Comparison of ENCODE assay signal across 9 mouse cellular contexts in genomic region chr4:154213586-154213985, GRCm38 (mm10). TPM values are rescaled to one million over a fixed set of nuclear protein-coding genes. Genes with fewer than 3 reads are reported as not detected.
DNase-seq lines count a peak whose midpoint lies in the region; ATAC-seq lines count a peak whose summit lies in the region.
"Had no signal": no experiment of that assay in that cellular context is flagged by ENCODE, and none has a peak within 500 bp of the region (broad histone marks: within the 10 kb centered on the region; RNA-seq: fewer than 3 reads in every experiment).

No protein-coding gene starts in this region.

- H3K27me3 ChIP-seq in intestine, embryonic 16.5 days (replicated peaks; ENCODE audit: control insufficient read depth, insufficient read depth, low read length): no peaks in the 10 kb centered on the region
- H3K27me3 ChIP-seq: midbrain, embryonic 12.5 days had no signal

- WGBS in intestine, embryonic 16.5 days: 50% methylated on average over 7 of the region's 7 CpGs

- no peak overlapping the region for H3K27ac ChIP-seq in intestine, embryonic 16.5 days (ENCODE audit: low read length)
- H3K27ac ChIP-seq: midbrain, embryonic 12.5 days had no signal

- H3K4me1 ChIP-seq in intestine, embryonic 16.5 days (ENCODE audit: control insufficient read depth, insufficient read depth, low read length): peaks cover 12% of the 10 kb centered on the region; the same call in 1 of the 2 replicates

- no peak overlapping the region for H3K4me3 ChIP-seq in intestine, embryonic 16.5 days (ENCODE audit: low read length)
- H3K4me3 ChIP-seq: midbrain, embryonic 12.5 days had no signal

- H3K9me3 ChIP-seq in intestine, embryonic 16.5 days (ENCODE audit: control insufficient read depth, low read length): no peaks in the 10 kb centered on the region
- H3K9me3 ChIP-seq: midbrain, embryonic 12.5 days had no signal

- H3K36me3 ChIP-seq in intestine, embryonic 16.5 days (ENCODE audit: control insufficient read depth, insufficient read depth, low read length): no peaks in the 10 kb centered on the region
- H3K36me3 ChIP-seq: G1E; midbrain, embryonic 12.5 days had no signal

- H3K4me2 ChIP-seq in intestine, embryonic 16.5 days (ENCODE audit: low read depth, low read length): no peak overlapping the region
- H3K4me2 ChIP-seq: midbrain, embryonic 12.5 days had no signal

- DNase-seq in ovary, adult 18-20 months (ENCODE audit: low spot score): peak; percentile 43
- no peak for DNase-seq in ovary, postnatal 10 days (ENCODE audit: low spot score)
- peak; percentile 78 to 79 for DNase-seq in heart, adult 18-20 months
- DNase-seq in testis, postnatal 10 days (ENCODE audit: low spot score): peak; percentile 77
- DNase-seq in embryo, embryonic 11 days: no peak

- ATAC-seq in intestine, embryonic 16.5 days: peak; percentile 65
- no peak for ATAC-seq in cerebellum, adult (ENCODE audit: insufficient number of reproducible peaks, low FRiP score, low TSS enrichment)

- H3K9ac ChIP-seq in intestine, embryonic 16.5 days (ENCODE audit: low read depth, low read length): no peak overlapping the region
- H3K9ac ChIP-seq: midbrain, embryonic 12.5 days had no signal

RNA-seq across cellular contexts. Expression of gene Megf6, which starts 43.1 kb away (rescaled TPM):
- total RNA-seq in heart, adult 18-20 months (2021): 1 to 10 TPM; 3.7 to 4.6 TPM
- polyA plus RNA-seq in intestine, embryonic 16.5 days (2015; fragmentation: Nextera tagmentation; extraction: Ambion mirVana): 10.3 and 12.0 TPM in 2 replicates

RNA-seq across cellular contexts. Expression of gene Tprgl, which starts 53.1 kb away (rescaled TPM):
- total RNA-seq in heart, adult 18-20 months (2021): 100 to 1,000 TPM; 120 to 127 TPM
- 87.9 and 93.9 TPM in 2 replicates for polyA plus RNA-seq in intestine, embryonic 16.5 days (2015; fragmentation: Nextera tagmentation; extraction: Ambion mirVana)

Comparison
In these comparisons a context has a peak if more than half of its experiments do, and no peak if none do; other contexts are left out.
1. DNase-seq: peak in ovary, adult 18-20 months (single experiment), heart, adult 18-20 months (2 of 2) and testis, postnatal 10 days (single experiment); none in ovary, postnatal 10 days (single experiment) and embryo, embryonic 11 days (single experiment).